Mouse (Mus musculus): Measurements from ENCODE around the gene Wdsub1.
"Not testable (repeated sequence)": the region's sequence is repeated elsewhere in the genome, so short reads cannot be mapped to it uniquely, and the experiment has no call there.

The Wdsub1 gene

DNA sequence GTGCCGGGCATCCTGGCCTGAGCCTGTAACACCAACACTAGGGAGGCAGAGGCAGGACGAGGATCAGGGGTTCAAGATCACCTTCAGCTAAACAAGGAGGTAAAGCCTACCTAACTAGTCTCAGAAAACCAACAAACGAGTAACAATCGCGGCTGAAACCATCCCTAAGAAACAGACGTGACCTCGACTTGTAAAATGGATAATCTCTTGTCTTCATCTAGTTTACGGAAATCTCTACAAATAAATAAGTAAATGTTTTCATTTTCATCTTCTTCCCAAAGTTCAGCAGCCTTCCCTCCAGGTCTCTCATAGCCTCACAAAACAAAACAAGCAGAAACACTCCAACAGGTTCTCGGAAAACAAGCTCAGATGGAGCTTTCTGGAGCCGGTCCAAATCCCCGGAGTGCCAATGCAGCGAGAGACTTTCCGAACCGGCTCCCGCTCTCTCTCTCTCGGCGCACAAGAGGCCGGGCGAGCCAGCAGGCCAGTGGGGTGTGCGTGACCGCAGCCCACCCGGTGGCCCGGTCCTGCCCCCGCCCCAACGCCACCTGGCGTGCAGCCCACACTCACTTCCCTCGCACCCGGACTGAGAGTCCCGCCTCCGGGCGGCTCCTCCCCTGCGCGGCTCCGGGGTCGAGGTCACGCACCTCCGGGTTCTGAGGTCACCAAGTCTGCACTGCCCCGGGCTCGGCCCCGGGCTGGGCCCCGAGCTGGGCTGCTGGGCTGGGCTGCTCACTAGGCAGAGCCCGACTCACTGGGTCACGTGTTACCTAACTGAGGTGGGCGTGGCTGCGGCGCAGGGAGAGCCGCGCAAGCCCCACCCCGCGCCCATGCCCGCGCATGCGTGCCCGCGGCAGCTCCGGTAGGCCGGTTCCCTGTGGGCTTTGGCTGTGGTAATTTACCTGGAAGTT, at the start of gene Wdsub1:
TSS of gene Wdsub1 (minus strand) at position 761 of the 911 bp plus-strand sequence.
- peak; percentile 98 for DNase-seq (ENCODE audit: low spot score)

DNA sequence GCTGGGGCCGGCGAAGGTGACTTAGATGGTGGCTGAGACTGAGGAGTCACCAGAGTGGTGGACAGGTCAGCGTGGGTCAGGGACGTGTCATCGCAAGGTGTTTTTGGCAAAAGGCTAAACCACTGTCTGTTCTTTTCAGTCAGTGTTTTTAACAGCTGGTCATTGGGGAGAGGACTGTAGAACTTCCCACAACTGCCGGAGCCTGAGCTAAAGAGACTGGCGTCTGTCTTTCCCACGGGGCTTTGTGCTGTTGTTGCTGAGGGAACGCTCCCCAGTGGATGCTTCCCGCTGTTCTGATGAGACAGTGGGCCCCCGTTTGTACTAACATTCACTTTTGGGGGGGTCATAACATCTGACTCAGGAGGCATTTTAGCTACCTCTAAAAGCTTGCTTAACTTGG, 31.2 kb upstream of the Wdsub1 start:
- no peak for DNase-seq (ENCODE audit: low spot score)

DNA sequence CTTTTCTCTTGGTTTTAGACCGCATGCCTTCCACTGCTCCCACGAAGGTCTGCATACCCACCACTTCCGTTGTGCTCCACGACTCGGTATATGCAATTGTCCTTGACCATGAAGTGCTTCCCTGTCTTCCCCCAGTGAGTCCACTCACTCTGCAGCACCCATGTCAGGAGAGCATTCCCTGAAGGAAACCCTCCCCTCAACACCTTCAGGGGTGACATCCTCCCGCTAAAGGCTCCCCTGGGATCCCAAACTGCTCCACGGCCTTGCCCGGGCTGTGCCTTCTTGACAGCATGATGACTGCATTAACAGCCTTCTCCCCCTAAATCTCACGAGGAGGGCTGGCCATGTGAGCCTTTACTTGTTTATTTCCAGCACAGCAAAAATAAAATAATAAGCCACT, 25.7 kb upstream of the Wdsub1 start:
- no peak for DNase-seq (ENCODE audit: low spot score)

DNA sequence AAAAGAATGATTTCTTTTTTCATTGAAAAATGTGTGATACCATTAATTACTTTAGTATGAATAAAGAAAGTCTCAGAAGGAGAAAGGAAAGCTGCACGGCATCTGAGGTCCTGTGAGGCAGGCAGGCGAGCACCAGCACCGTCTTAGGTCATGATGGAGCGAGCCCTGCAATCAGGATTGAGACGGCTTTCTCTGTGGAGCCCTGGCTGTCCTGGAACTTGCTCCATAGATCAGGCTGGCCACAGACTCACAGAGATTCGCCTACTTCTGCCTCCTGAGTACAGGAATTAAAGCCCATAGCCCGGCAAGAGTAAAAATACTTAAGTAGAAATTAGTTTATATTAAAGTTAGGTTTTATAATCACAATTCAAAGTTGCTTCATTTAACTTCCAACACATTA, 21.6 kb upstream of the Wdsub1 start:
- DNase-seq (ENCODE audit: low spot score), result no peak

DNA sequence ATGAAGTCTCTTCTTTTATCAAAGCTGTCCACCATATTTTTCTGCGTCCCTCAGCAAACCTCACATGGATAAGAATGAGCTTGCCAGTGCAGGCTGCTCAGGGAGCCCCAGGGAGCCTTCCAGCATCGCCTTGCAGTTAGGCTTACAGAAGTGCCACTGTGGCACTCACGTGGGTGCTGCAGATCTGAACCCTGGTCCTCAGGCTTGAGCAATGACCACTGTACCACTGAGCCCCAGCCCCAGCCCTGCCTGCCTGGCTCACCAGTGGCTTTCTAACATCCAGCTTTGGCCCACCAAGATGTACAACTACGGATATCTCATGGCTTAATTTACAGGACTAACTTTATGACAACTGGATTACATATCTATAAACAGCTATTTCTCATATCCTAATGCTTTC, 16.3 kb upstream of the Wdsub1 start:
- no peak for DNase-seq (ENCODE audit: low spot score)

DNA sequence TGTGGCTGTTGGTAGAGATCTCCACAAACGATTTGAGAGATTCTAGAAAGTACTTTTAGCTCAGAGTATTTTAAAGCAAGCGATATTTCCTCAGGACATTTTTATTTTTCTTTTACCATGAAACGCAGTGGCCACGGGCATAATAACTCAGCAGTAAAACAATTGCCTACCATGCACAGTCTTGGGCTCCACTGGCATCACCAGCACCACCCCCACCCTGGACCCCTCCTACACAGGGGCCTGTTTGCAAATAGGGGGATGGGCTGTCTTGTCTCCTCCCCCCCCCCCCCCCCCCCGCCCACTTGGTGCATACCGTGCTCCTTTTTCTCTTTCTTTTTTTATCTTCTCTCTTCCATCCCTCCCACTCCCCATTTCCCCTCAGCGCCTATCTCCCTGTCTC, 15.7 kb upstream of the Wdsub1 start:
- DNase-seq (ENCODE audit: low spot score), result no peak

DNA sequence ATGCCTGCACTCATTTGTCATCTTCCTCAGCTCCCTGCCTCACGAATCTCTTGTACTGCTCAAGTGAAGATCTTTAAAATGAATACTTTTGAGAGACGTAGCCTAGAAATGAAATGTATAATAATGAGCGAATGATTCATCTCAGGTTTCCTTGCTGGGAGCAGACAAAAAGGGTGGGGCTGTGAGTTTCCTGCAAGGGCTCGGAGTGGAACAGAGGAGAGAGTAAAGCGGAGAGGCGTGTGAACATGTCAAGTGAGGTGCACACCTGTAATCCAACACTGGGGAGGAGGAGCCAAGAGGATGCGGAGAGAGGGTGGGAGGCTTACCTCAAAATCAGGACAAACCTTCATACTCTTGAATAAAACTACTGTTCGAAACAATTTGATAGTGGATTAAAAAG, 14.4 kb upstream of the Wdsub1 start:
- no peak for DNase-seq (ENCODE audit: low spot score)

DNA sequence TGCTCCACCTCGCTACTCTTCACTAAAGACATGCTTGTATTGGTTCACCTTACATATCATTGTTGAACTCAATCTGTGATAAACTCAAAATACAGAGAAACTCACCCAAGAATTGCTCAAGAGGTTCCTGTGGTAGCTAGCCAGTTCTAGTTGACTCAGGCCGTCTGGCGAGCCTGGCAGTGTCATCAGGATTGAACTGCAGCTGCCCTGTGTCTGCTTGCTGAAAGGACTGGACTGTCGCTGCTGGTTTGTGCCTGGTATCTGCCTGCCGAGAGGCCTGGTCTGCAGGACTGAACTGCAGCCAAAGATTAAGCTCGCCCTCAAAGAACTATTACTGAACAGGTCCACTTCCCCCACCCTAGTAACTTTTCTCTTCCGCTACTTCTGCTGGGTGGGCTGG, 14.0 kb upstream of the Wdsub1 start:
- DNase-seq (ENCODE audit: low spot score), result no peak

DNA sequence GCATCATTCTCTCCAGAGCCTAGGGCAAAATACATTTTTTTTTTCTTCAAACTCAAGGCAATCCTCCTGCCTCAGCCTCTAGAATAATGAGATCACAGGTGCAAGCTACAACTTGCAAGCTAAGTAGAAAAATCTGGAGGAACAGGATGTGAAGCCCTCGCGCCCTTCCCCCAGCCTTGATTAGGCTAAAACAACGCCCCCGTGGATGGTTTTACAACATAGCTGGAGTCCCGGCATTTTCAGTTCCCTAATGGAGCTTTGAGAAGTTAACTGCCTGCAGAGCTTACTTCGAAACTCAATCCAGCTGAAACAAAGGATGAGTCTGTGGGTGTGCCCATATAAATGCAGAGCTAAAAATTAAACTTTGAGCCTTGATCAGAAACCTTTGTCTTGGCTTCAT, 7.3 kb upstream of the Wdsub1 start:
- DNase-seq (ENCODE audit: low spot score), result no peak

DNA sequence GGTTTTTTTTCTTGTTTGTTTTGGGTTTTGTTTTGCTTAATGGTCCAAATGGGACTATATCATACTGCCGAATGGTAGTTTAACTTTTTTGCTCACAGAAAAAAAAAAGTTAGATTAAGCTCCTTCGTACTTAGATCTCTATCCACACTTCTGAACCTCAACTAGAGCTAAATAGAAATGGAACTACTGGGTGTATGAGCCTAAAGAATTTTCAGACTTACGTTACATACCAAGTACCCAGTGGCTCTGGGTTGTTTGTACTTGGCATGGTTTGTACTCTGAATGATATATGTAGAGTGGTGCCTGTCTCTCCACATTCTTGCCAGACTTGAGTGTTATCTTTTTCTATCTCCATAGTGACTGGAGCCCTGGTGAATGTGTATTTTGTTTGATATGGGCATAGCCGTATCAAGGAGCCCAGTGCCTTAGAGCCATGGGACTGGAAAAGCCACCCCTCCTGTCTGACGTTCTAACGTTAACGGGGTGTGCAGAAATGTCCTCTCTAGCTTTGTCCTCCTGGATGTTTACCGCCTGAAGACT, 421 bp upstream of the Wdsub1 start:
- no peak for DNase-seq (ENCODE audit: low spot score)

DNA sequence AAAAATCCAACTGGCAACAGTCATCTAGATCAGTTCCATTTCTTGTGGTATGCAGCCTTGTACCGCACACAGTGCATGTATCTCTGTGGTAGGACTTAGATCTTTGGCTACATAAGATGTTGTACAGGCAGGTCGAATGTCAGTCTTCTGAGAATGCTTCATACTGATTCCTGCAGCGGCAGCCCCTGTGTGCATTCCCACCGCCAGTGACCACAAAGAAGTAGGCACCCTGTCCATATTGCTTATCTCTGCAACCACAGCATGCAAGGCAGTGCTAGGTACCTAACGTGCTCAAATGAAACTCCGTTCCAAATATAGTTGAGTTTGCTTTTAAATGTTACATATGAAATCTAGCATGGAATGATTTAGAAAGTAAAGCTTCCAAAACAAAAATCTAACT, 987 bp downstream of the Wdsub1 start:
- DNase-seq (ENCODE audit: low spot score), result no peak

DNA sequence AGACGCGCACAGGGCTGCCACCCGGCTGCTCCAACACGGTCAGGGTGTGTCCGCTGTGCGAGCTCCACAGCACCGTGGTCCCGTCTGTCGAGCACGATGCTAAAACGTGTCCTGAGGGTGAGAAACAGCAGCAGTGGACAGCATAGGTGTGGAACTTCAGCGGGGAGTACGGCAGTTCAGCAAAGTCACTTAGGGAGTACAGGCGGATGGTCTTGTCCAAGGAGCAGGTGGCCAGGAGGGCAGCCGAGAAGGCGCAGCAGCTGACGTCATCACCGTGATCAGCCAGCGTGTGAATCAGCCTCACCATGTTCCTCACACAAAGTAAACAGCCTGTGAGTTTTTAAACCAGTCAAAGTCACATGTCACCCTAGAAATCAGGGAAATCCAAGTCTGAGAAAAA, 4.2 kb downstream of the Wdsub1 start:
- no peak for DNase-seq (ENCODE audit: low spot score)

DNA sequence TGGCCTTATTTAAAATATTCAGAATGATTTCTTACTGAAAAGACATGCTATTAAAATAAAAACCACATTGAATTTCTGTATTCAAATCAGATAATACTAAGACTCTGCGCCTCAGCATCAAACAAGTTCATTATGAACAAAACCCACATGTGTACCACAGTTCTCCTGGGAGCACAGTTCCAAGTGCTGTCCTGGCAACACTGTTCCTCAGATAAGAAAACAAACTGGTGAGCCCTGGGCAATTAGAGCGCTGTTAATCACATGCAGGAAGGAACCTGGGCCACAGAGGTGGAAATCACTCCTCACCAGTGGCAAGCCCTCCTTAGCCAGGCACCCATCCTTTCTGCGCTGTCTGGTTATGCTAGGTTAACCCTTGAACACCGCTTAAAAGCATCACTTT, 5.1 kb downstream of the Wdsub1 start:
- no peak for DNase-seq (ENCODE audit: low spot score)

DNA sequence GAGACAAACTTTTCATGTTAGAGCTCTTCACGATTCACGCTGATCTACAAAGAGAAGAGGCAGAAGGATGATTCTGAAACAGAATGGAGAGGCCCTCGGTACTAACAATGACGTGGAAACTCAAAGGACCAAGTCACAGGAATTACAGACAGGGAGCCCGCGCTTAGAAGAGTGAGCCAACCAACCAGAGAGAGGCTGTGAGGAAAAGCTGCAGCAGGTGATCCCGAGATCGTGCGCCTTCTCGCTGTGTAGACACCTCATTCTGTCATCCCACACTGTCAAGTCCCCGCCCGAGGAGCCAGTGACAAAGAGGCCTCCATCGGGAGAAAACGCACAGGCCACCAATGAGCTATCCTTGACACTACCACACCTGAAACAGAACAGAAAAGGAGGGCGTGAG, 5.9 kb downstream of the Wdsub1 start:
- DNase-seq (ENCODE audit: low spot score), result no peak

DNA sequence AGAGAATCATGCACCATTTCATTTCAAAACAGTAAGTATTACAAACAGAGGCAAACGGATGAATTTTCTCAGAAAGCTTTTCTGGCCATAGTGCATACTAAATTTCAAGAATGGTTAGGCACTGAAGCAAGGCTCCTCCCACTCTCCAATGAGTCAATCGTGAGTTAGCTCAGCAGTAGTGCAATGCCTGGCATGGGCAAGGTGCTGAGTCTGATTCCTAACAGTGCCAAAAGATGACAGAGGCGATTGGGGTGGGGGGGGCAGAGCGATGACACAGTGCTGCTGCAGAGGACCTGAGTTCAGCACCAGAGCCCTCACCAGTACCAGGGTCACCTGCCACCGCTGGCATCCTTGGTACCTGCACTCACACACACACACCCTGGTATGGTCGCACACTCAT, 11.9 kb downstream of the Wdsub1 start:
- no peak for DNase-seq (ENCODE audit: low spot score)

DNA sequence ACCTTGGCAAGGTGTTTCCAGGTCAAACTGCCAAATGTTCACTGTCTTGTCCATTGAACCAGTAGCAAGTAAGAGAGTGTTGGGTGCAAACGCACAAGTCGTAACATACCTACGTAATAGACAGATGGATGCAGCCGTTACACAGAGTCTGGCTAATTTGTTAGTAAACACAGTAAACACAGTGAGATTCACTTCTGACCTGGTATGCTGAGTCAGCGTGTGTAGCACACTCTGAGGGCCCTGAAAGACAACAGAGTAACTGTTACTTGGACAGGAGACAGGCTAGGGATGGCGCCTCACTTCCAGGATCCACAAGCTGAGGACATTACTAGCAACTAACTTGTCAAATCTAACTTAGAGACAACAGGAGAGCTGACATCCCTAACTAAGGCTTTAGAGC, 19.8 kb downstream of the Wdsub1 start:
- DNase-seq (ENCODE audit: low spot score), result no peak

DNA sequence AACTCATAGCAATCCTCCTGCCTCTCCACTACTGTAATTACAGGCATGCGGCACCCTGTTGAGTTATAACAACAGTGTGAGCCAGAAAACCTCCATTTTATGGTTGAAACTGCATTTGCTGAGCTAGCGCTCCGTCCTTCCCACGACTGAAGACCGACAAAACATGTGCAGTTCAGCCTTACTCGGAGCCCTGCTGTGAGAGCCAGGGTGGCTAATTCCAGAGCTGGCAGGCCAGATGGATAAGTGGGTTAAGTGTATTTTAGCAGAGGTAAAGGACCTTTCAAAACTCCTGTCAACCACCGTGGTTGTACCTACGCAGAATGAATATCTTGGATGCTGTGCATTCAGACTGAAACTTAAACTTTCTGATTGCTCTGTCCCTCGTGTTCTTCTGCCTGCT, 28.0 kb downstream of the Wdsub1 start:
- DNase-seq (ENCODE audit: low spot score), result no peak

DNA sequence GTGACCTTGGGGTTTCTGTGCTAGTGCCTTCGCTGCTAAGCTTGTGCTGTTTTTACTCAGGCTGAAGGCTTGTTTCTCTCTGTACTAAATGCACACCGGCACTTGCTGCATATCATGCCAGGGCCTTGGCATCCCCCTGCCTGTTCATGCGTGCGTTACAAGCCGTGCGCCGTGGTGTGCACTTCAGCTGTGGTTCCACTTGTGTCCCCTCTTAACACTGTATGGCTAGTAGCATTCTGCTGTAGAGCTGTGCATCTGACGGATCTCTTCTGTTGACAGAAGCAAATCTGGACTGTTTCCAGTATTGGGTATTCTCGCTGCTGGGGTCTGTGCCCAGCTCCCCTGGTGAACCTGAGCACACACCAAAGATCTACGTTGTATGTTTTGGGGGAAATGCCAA, 28.8 kb downstream of the Wdsub1 start:
- no peak for DNase-seq (ENCODE audit: low spot score)

DNA sequence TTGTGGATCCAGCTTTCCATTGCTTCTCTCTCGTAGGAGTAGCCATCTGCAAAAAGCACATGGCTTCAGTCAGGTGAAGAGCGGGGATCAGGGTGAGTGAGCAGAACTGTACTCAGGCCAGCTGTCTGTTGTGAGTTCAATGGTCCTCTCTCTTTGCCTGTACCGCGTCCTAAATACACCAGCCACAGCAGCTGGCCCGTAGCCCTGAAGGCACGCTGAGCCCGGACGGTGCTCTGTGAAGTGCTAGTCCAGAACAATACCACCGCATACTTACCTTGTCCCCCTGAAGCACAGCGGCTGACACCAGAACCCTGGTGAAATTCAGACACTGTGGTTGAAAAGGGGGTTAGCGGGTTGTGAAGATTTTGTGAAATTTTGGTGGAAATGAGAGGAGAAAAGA, 29.5 kb downstream of the Wdsub1 start:
- no peak for DNase-seq (ENCODE audit: low spot score)

DNA sequence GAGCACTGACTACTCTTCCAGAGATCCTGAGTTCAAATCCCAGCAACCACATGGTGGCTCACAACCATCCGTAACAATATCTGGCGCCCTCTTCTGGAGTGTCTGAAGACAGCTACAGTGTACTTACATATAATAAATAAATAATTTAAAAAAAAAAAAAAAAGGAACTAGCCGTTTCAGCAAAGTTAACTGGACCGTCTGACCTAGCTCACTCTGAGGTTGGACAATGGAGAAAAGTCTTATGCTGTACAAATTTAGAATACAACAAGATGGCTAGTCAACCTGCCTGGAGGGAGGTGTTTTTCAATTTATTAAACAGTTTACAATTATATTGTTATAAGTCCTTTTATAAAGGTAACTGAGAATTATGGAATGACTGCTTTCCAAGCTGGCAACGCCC, 30.5 kb downstream of the Wdsub1 start:
- DNase-seq (ENCODE audit: low spot score), result not testable (repeated sequence)

DNA sequence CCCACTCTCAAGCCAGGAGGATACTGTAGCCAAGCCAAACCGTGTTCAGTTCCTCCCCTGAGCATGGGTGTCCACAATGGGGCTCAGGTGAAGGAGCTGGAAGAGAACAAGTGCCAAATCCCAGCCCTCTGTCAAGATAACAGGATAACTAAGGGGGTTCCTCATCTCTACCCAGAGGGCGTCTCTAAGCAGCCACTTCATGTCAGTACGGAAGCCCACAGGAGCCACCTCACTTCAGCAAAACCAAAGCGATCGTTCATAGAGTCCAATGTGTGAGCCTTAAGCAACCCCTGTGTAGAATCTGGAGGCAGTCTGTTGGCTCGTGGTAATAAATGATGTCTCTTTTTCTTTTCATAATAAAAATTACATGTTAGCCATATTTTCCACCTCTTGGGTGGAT, 38.5 kb downstream of the Wdsub1 start:
- DNase-seq (ENCODE audit: low spot score), result no peak

DNA sequence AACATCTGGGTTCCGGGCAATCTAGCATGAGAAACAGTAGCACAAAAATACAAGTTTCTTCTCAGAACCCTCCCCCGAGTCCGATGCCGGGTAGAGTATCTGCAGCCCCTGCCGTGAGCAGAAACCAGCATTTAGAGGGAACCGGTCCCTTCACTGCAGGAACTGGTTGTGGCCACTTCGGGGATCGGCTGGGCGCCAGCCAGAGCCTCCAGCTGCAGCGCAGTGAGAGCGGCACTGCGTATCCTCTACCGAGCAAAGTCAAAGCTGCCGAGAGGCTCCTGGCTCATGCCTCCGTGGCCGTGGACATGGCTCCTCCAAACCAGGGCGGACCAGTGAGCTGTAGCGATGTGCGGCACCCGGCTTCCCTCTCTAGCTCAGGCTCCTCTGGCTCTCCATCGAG, 39.2 kb downstream of the Wdsub1 start:
- no peak for DNase-seq (ENCODE audit: low spot score)

DNA sequence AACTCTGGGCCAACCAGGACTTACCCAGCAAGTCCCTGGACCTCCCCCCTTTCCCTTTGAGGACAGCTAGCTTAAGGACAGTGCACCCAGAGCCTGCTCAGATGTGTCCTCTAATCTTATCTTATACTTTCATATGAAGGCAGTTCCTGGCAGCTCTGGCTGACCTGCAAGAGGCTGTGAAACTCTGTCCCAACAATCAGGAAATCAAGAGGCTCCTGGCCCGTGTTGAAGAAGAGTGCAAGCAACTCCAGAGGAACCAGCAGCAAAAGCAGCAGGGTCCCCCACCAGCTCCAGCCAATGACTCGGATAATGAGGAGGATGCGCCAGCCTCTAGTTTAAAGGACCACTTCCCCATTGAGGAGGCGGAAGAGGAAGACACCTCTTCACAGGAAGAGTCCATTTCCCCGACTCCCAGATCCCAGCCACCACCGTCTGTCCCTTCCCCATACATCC, 39.8 kb downstream of the Wdsub1 start:
- no peak for DNase-seq (ENCODE audit: low spot score)

DNA sequence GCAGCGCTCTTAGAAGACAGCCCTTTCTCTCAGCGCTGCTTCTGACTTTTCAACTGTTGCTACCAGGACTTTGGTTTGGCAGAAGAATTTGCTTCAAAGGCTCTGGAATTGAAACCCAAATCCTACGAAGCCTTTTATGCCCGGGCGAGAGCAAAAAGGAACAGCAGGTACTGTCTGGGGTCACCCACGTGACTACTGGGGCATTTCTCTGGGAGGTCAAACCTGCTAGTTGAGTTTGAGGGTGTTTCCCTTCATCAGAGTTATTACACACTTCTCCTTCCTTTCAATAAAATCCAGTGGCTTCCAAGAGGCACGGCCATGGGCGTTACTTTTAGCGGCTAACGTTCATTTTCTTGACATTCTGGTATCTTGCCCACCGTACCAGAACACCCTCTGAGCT, 40.4 kb downstream of the Wdsub1 start:
- no peak for DNase-seq (ENCODE audit: low spot score)
